Mouse (Mus musculus) intestine, embryonic 16.5 days (tissue): Measurements from ENCODE around the gene Arpc1a. TPM values are rescaled to one million over a fixed set of nuclear protein-coding genes. Genes with fewer than 3 reads are reported as not detected.

Experiments
- ATAC-seq: fragments of 200-750 bp; cut with Nextera tagmentation; 2 replicates; pipeline ENCODE4 v1.8.0; 2017; ENCODE audit warnings: moderate TSS enrichment, moderate library complexity
- H3K27ac ChIP-seq: fragments of 300-500 bp; sonication (generic); 2 replicates; pipeline ENCODE4 v1.5.1; 2014; ENCODE audit warnings: mild to moderate bottlenecking, low read length
- H3K27me3 ChIP-seq: fragments of 300-500 bp; sonication (generic); replicated peaks from 2 replicates; pipeline ENCODE4 v1.6.1; 2014; ENCODE audit warnings: low read length, control low read depth, mixed read lengths; ENCODE audit not compliant: control insufficient read depth, insufficient read depth
- H3K36me3 ChIP-seq: fragments of 300-500 bp; sonication (generic); 2 replicates; pipeline ENCODE4 v1.6.1; 2014; ENCODE audit warnings: low read length, control low read depth; ENCODE audit not compliant: control insufficient read depth, insufficient read depth
- H3K4me1 ChIP-seq: fragments of 300-500 bp; sonication (generic); 2 replicates; pipeline ENCODE4 v1.6.1; 2014; ENCODE audit warnings: low read length, control low read depth, mixed read lengths; ENCODE audit not compliant: control insufficient read depth, insufficient read depth
- H3K4me2 ChIP-seq: fragments of 300-500 bp; sonication (generic); 2 replicates; pipeline ENCODE4 v1.6.1; 2014; ENCODE audit warnings: low read depth, low read length, control low read depth
- H3K4me3 ChIP-seq: fragments of 300-500 bp; sonication (generic); 2 replicates; pipeline ENCODE4 v1.5.1; 2014; ENCODE audit warnings: mild to moderate bottlenecking, low read length
- H3K9ac ChIP-seq: fragments of 300-500 bp; sonication (generic); 2 replicates; pipeline ENCODE4 v1.6.1; 2014; ENCODE audit warnings: low read depth, low read length
- H3K9me3 ChIP-seq: fragments of 300-500 bp; sonication (generic); 2 replicates; pipeline ENCODE4 v1.6.1; 2016; ENCODE audit warnings: low read length, control low read depth; ENCODE audit not compliant: control insufficient read depth
- WGBS: fragments of 180-500 bp; shearing (Covaris S2); extraction: QIAGEN DNeasy Blood & Tissue Kit; methylation state at CpG from one replicate; pipeline ENCODE4 v1.1.7; 2014; 5-methylcytosine and 5-hydroxymethylcytosine counted together
- polyA plus RNA-seq: library from polyadenylated mRNA; unstranded; fragments of >200 nt; fragmentation: Nextera tagmentation; extraction: Ambion mirVana; gene quantifications from 2 replicates; pipeline ENCODE4 v1.2.1, GENCODE M21; 2015

Arpc1a gene
- polyA plus RNA-seq, 1 experiment from 2014 or later, result 141 TPM

DNA sequence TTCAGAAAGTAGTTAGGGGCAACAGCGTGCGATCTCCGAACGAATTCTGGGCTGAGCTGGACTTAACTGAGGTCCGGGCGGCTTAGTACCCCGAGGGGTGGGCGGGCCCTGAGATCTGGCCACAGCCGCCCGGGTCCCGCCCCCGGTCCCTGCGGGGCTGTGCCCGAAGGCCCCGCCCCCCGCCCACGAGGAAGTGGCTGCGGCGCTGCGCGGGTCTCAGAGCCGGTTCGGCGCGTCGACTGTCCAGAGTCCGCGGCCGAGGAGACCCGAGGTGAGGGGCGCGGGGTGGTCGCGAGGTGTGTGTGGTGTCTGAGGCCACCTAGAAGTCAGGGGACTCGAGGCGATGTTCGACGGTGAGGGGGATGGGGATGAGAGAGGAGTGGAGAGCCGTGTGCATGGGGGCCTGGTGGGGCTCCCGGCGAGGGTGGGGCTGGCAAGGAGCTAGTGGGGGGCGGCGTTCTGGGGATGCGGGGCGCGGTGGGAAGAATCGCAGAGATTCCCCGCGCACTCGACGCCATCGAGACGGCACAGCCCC, 30.5 kb downstream of the Arpc1a start, which contains the start of gene Arpc1b:
Gene Arpc1b, plus strand, starts transcription at position 145 of the 535 bp plus-strand sequence.
- WGBS, result under 1% methylated on average over 42 of the region's 53 CpGs
- ATAC-seq, result peak; percentile 82
- Histone ChIP-seq H3K9ac (peak within 1 kb of the TSS; percentile 84), H3K4me2 (peak within 1 kb of the TSS; percentile 84), H3K4me1 (peaks cover 22% of the 10 kb centered on the region), H3K27me3 (no peaks in the 10 kb centered on the region), H3K9me3 (no peaks in the 10 kb centered on the region), H3K36me3 (0 out of 2 replicates have a peak, but pooled peaks cover 10% of the 10 kb centered on the region), H3K4me3 (peak within 1 kb of the TSS; percentile 91), H3K27ac (peak within 1 kb of the TSS; percentile 83)

DNA sequence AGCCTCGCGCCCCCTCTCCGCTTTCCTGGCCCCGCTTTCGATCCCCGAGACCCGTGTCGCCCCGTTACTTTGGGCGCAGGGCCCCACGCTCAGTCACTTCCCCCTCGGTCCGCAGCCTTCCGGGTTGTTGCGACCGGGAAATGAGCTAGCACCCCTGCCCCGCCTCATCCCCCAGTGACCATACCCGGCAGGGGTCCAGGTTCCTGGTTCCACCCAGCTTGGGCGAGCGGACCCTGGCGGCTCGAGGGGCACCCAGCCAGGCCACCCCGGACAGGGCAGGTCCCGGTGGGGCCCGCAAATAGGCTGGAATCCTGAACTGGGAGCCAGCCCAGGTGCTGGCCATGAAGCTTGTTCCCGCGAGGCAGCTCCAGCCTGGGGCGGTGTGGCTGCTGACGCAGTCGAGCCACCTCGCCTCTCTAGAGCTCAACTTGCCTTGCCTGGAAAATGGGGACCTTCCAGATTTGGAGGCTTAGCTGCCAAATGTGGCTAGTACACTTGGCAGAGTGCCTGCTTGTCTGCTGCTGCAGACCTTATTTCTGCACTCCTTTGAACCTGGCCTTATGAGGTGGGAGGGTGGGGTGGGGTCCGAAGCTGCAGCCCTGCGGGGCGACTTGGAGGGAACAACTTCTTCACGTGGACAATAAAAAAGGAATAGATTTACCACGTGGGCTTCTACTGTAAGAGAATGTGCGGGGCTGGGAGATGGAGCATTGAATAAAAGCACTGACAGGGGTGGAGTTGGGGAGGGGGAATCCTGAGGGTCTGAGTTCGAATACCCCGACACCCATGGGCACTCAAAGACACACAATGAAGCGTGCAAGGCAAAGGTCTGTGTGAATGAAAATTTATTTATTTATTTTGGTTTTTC, 31.2 kb downstream of the Arpc1a start:
- WGBS, result 14% methylated on average over 36 of the region's 40 CpGs
- no peaks in the 10 kb centered on the region for H3K27me3 ChIP-seq
- H3K36me3 ChIP-seq, result 0 out of 2 replicates have a peak, but pooled peaks cover 8% of the 10 kb centered on the region
- peak overlapping the region; percentile 84 for H3K9ac ChIP-seq
- H3K4me2 ChIP-seq, result peak overlapping the region; percentile 84
- peak overlapping the region; percentile 91 for H3K4me3 ChIP-seq
- H3K9me3 ChIP-seq, result no peaks in the 10 kb centered on the region
- peak overlapping the region; percentile 83 for H3K27ac ChIP-seq
- H3K4me1 ChIP-seq, result peaks cover 22% of the 10 kb centered on the region
- ATAC-seq, result peak; percentile 41

DNA sequence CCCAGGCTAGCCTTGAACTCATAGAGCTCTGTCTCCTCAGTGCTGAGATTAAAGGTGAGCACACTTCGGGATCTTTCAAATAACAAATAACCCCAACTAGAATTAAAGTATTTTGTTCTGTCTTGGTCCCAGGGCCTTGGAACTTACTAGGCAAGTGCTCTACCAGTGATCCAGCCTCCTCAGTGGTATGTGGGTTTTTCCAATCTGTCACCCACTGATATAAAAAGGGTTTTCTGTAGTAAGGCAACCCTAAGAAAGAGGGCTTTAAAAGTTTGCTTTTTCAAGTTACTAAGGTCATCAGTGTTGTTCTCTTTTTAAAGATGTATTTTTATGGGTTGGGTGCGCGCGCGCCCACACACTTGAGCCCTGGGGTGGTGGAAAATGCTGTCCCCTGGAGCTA, 32.1 kb downstream of the Arpc1a start:
- no peaks in the 10 kb centered on the region for H3K27me3 ChIP-seq
- H3K9ac ChIP-seq, result peak overlapping the region; percentile 84
- no peak for ATAC-seq
- 0 out of 2 replicates have a peak, but pooled peaks cover 3% of the 10 kb centered on the region for H3K36me3 ChIP-seq
- no peaks in the 10 kb centered on the region for H3K9me3 ChIP-seq
- peak overlapping the region; percentile 91 for H3K27ac ChIP-seq
- H3K4me1 ChIP-seq, result peaks cover 22% of the 10 kb centered on the region
- H3K4me2 ChIP-seq, result peak overlapping the region; percentile 84
- 84% methylated on average over 5 of the region's 5 CpGs for WGBS
- H3K4me3 ChIP-seq, result peak overlapping the region; percentile 91

DNA sequence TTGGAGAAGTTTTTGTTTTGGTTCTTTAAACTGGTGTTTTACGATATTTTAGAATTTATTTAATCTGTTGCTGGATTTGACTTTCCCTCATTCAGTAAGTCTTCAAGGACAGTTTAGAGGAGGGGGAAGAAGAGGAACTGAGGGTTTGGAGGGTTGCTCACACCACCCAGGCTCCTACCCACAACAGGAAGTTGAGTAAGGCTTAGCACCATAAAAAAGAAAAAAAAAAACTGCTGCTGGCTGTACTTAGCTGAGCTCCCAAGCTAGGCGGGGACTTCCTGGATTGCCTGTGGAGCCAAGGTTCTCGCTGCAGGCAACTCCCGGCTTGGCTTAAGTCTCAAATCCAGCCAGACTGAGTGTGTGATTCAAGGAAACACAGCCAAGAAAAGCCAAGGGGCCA, 32.7 kb downstream of the Arpc1a start:
- Histone ChIP-seq H3K4me2 (peak overlapping the region; percentile 84), H3K4me3 (peak overlapping the region; percentile 91), H3K9ac (peak overlapping the region; percentile 84), H3K9me3 (no peaks in the 10 kb centered on the region), H3K4me1 (peaks cover 22% of the 10 kb centered on the region), H3K27ac (peak overlapping the region; percentile 91), H3K36me3 (0 out of 2 replicates have a peak, but pooled peaks cover 2% of the 10 kb centered on the region), H3K27me3 (no peaks in the 10 kb centered on the region)
- 18% methylated on average over 4 of the region's 4 CpGs for WGBS
- peak; percentile 73 for ATAC-seq

DNA sequence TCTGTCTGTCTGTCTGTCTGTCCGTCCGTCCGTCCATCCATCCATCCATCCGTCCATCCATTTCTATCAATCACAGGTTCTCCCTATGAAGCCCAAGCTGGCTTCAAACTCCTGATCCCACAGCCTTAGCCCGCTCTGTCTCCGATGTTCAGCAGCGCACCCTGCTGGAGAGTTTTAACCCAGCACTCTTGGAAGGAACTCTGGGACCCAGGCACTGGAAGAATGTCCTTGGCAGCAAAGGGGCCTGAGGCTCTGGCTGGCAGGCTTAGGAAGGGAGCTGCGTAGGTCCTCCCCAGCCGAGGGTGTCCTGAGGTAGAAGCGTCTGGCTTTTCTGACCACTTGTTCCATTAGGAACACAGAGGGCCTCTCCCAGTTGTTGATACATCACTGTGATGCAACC, 33.3 kb downstream of the Arpc1a start:
- peak overlapping the region; percentile 84 for H3K9ac ChIP-seq
- peaks cover 22% of the 10 kb centered on the region for H3K4me1 ChIP-seq
- 48% methylated on average over 10 of the region's 10 CpGs for WGBS
- peak; percentile 10 for ATAC-seq
- peak overlapping the region; percentile 91 for H3K27ac ChIP-seq
- no peaks in the 10 kb centered on the region for H3K9me3 ChIP-seq
- H3K4me2 ChIP-seq, result peak overlapping the region; percentile 84
- peak overlapping the region; percentile 91 for H3K4me3 ChIP-seq
- H3K27me3 ChIP-seq, result no peaks in the 10 kb centered on the region
- 0 out of 2 replicates have a peak, but pooled peaks cover 3% of the 10 kb centered on the region for H3K36me3 ChIP-seq

DNA sequence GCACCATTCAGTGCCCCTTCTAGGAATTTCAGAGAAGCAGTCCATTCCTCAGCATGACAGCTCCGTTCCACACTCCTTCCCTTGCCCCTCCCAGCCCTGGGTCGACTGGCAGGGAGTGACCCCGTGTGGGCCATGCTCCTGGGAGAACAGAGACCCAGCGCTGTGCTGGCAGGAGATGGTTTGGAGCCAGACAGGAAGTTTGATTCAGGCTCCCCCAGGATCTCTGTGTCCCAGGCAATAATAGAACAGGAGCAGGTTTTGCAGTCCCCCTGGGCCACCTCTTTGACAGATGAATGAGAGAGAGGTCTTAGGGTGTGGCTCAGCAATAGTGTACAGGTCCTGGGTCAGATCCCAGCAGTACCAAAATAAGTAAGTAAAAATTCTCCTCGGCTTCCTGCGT, 34.4 kb downstream of the Arpc1a start:
- 59% methylated on average over 6 of the region's 6 CpGs for WGBS
- Histone ChIP-seq H3K27ac (no peak overlapping the region), H3K4me2 (no peak overlapping the region), H3K9me3 (no peaks in the 10 kb centered on the region), H3K27me3 (no peaks in the 10 kb centered on the region), H3K9ac (peak overlapping the region; percentile 33; the same call in 1 of the 2 replicates), H3K36me3 (0 out of 2 replicates have a peak, but pooled peaks cover 7% of the 10 kb centered on the region), H3K4me1 (peaks cover 22% of the 10 kb centered on the region), H3K4me3 (no peak overlapping the region)
- ATAC-seq, result no peak

DNA sequence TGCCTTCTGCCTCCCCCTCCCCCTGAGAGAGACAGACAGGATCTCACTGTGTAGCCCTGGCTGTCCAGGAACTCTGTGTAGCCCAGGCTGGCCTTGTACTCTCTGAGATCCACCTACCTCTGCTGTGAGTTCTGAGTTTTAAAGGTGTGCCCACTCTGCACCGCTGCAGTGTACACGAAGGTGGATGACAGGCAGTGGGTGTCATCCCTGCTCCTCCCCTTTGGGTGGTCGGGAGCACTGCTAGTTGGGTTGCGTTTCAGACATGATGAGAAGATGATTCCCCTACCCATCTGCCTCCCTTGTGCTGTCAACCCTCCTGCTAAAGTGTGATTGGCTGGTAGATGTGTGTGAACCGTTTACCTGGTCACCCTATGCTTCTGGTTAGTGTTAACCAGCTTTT, 34.8 kb downstream of the Arpc1a start:
- Histone ChIP-seq H3K27me3 (no peaks in the 10 kb centered on the region), H3K36me3 (0 out of 2 replicates have a peak, but pooled peaks cover 7% of the 10 kb centered on the region), H3K4me1 (peaks cover 22% of the 10 kb centered on the region), H3K4me3 (no peak overlapping the region), H3K9me3 (no peaks in the 10 kb centered on the region), H3K27ac (no peak overlapping the region), H3K4me2 (no peak overlapping the region), H3K9ac (no peak overlapping the region)
- no peak for ATAC-seq
- WGBS, result 88% methylated on average over 5 of the region's 5 CpGs

DNA sequence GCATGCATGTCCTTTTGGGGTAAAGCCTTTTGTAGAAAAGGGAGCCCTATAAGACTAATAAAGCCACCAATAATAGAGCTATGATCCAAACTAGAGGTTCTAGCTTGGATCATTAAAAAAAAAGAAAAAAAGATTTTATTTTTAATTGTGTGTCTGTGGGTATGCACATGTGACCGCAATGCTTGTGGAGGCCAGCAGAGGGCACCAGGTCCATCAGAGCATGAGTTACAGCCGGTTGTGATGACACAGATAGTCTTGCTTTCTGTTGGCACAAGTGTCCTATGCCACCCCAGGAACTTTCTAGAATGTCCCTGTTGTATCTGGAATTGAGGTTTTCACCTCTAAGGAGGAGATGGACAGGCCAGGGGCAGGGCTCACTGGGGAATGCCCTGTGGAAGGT, 35.8 kb downstream of the Arpc1a start:
- H3K4me3 ChIP-seq, result no peak overlapping the region
- no peak overlapping the region for H3K4me2 ChIP-seq
- H3K9me3 ChIP-seq, result no peaks in the 10 kb centered on the region
- H3K4me1 ChIP-seq, result peaks cover 22% of the 10 kb centered on the region
- no peaks in the 10 kb centered on the region for H3K27me3 ChIP-seq
- H3K9ac ChIP-seq, result no peak overlapping the region
- WGBS, result 88% methylated on average over 2 of the region's 2 CpGs
- no peak overlapping the region for H3K27ac ChIP-seq
- ATAC-seq, result no peak
- peaks cover 12% of the 10 kb centered on the region; the same call in 1 of the 2 replicates for H3K36me3 ChIP-seq

DNA sequence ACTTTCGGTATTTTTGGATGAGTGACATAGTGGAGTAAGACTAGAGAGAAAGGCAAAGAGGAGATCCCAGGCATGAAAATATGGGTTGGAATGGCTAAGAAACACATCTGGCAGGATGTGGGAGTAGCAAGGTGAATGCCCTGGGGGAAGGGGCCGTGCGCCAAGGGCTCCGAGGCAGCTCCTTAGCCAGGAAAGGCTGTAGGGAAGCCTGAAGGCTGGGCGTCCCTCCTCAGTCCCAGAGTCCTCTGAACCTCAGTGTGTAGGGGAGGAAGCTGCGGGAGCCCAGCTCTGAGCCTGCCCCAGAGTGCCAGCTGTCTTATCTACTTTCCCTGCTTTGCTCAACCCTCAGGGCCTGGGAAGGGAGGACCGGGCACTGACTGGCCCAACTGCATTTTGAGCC, 37.3 kb downstream of the Arpc1a start:
- no peak overlapping the region for H3K9ac ChIP-seq
- H3K27me3 ChIP-seq, result no peaks in the 10 kb centered on the region
- 65% methylated on average over 7 of the region's 7 CpGs for WGBS
- no peak overlapping the region for H3K4me2 ChIP-seq
- H3K36me3 ChIP-seq, result peaks cover 15% of the 10 kb centered on the region; the same call in 1 of the 2 replicates
- no peak overlapping the region for H3K27ac ChIP-seq
- H3K9me3 ChIP-seq, result no peaks in the 10 kb centered on the region
- peaks cover 18% of the 10 kb centered on the region for H3K4me1 ChIP-seq
- H3K4me3 ChIP-seq, result no peak overlapping the region
- ATAC-seq, result no peak
